Mouse (Mus musculus) stomach, postnatal 0 days (tissue): ENCODE results near the gene Elavl2. TPM values are rescaled to one million over a fixed set of nuclear protein-coding genes. Genes with fewer than 3 reads are reported as not detected.

ENCODE experiments used
- ATAC-seq: fragments of 200-750 bp; cut with Nextera tagmentation; 2 replicates; pipeline ENCODE4 v1.8.0; 2017; ENCODE audit not compliant: low FRiP score, low TSS enrichment
- DNase-seq: peaks from one replicate; pipeline ENCODE4 v3.0.0-alpha.2; 2016; ENCODE audit warnings: low spot score
- H3K27ac ChIP-seq: fragments of 300-500 bp; sonication (generic); replicated peaks from 2 replicates; pipeline ENCODE4 v1.5.1; 2014; ENCODE audit warnings: mild to moderate bottlenecking, control low read depth
- H3K27me3 ChIP-seq: fragments of 300-500 bp; sonication (generic); 2 replicates; pipeline ENCODE4 v1.6.1; 2014; ENCODE audit warnings: low read length; ENCODE audit not compliant: control insufficient read depth, insufficient read depth
- H3K36me3 ChIP-seq: fragments of 300-500 bp; sonication (generic); 2 replicates; pipeline ENCODE4 v1.6.1; 2014; ENCODE audit warnings: low read length, mixed read lengths; ENCODE audit not compliant: control insufficient read depth, insufficient read depth
- H3K4me1 ChIP-seq: fragments of 300-500 bp; sonication (generic); replicated peaks from 2 replicates; pipeline ENCODE4 v1.6.1; 2014; ENCODE audit warnings: antibody characterized with exemption; ENCODE audit not compliant: control insufficient read depth, insufficient read depth
- H3K4me2 ChIP-seq: fragments of 300-500 bp; sonication (generic); replicated peaks from 2 replicates; pipeline ENCODE4 v1.6.1; 2014; ENCODE audit warnings: low read depth, mild to moderate bottlenecking, control low read depth, moderate library complexity
- H3K4me3 ChIP-seq: fragments of 300-500 bp; sonication (generic); 2 replicates; pipeline ENCODE4 v1.5.1; 2014; ENCODE audit warnings: low read depth, low read length, control low read depth
- H3K9ac ChIP-seq: fragments of 300-500 bp; sonication (generic); 2 replicates; pipeline ENCODE4 v1.6.1; 2014; ENCODE audit warnings: mild to moderate bottlenecking, low read length, control low read depth, mixed read lengths
- H3K9me3 ChIP-seq: fragments of 300-500 bp; sonication (generic); 2 replicates; pipeline ENCODE4 v1.6.1; 2016; ENCODE audit warnings: low read length; ENCODE audit not compliant: control insufficient read depth
- CTCF ChIP-seq: IDR thresholded peaks from 2 replicates; pipeline ENCODE4 v1.5.1; 2016; ENCODE audit warnings: antibody characterized with exemption, low read depth, mild to moderate bottlenecking, moderate library complexity
- EP300 ChIP-seq: optimal IDR thresholded peaks from 2 replicates; pipeline ENCODE3; 2016; ENCODE audit warnings: antibody characterized with exemption
- WGBS: fragments of 180-500 bp; shearing (Covaris S2); extraction: QIAGEN DNeasy Blood & Tissue Kit; methylation state at CpG from one replicate; pipeline ENCODE4 v1.1.7; 2014; 5-methylcytosine and 5-hydroxymethylcytosine counted together
- microRNA-seq: library from miRNA; unstranded; fragments of <30 nt; microRNA quantifications from one replicate; pipeline ENCODE4, GENCODE M21; 2016
- polyA plus RNA-seq: library from polyadenylated mRNA; unstranded; fragments of >200 nt; fragmentation: Nextera tagmentation; extraction: Ambion mirVana; gene quantifications from 2 replicates; pipeline ENCODE4 v1.2.1, GENCODE M21; 2015

Gene Elavl2
- polyA plus RNA-seq, 1 experiment from 2014 or later = 1.5 TPM

GRCm38 (mm10) chr4:91228341-91228740 lies 172.2 kb downstream of the Elavl2 start:
- Histone ChIP-seq H3K4me3 (no peak overlapping the region), H3K36me3 (no peaks in the 10 kb centered on the region), H3K9me3 (no peaks in the 10 kb centered on the region), H3K27ac (no peak overlapping the region), H3K4me2 (no peak overlapping the region), H3K27me3 (no peaks in the 10 kb centered on the region), H3K4me1 (no peaks in the 10 kb centered on the region), H3K9ac (no peak overlapping the region)
- 77% methylated on average over 3 of the region's 3 CpGs for WGBS
- DNase-seq (no peak), ATAC-seq (no peak)
- no peak for TF ChIP-seq EP300
- TF ChIP-seq CTCF = no peak

DNA sequence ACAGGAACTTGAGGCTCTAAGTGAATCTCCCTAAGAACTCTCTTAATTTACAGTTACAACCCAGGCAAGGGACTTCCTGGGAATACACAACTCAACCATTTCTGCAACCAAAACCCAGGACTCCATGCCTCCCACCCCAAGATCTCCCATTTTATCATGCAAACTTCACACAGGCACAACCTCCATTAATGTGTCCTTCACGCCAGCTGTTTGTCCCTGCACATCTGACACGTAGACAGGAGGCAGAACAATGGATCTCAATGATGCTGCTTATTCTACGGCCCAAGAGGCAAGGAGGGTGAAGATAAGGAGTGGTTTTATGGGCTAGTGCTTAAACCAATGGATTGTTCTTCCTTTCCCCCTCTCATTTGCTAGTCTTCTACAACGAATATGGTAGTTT lies 176.8 kb downstream of the Elavl2 start:
- Histone ChIP-seq H3K27me3 (no peaks in the 10 kb centered on the region), H3K27ac (no peak overlapping the region), H3K36me3 (no peaks in the 10 kb centered on the region), H3K9me3 (no peaks in the 10 kb centered on the region), H3K4me1 (no peaks in the 10 kb centered on the region), H3K4me2 (no peak overlapping the region), H3K4me3 (no peak overlapping the region), H3K9ac (no peak overlapping the region)
- DNase-seq (no peak), ATAC-seq (no peak)
- 84% methylated on average over 4 of the region's 4 CpGs for WGBS
- TF ChIP-seq CTCF (no peak), EP300 (no peak)

- Histone ChIP-seq H3K4me1 (no peaks in the 10 kb centered on the region), H3K27me3 (no peaks in the 10 kb centered on the region), H3K4me3 (no peak overlapping the region), H3K4me2 (no peak overlapping the region), H3K27ac (no peak overlapping the region), H3K36me3 (no peaks in the 10 kb centered on the region), H3K9me3 (no peaks in the 10 kb centered on the region), H3K9ac (no peak overlapping the region)
- 81% methylated on average over 3 of the region's 3 CpGs for WGBS
- ATAC-seq = no peak
- DNase-seq = no peak
- TF ChIP-seq CTCF = no peak
- TF ChIP-seq EP300 = no peak
These were observed 181.3 kb downstream of the Elavl2 start for GRCm38 (mm10) chr4:91219322-91219721.

DNA sequence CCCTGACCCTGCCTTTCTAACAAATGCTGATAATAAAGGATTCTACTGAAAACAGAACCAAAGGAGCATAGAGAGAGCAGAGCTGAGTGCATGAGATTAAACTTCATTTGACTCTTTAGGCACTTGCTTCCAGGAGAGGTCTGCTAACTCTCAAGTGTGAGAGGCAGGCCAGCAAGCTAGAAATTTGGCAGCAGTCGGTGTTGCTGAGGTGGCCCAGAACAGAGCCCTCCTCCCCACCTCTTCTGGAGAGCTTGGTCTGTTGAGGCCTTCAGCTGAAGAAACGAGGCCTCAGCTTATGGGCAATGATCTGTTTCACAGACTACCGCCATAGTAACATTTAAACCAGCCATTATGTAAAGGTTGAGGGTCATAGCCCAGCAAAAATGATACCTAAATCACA lies 186.7 kb downstream of the Elavl2 start:
- Histone ChIP-seq H3K4me2 (no peak overlapping the region), H3K4me3 (no peak overlapping the region), H3K36me3 (no peaks in the 10 kb centered on the region), H3K27me3 (no peaks in the 10 kb centered on the region), H3K27ac (no peak overlapping the region), H3K9me3 (no peaks in the 10 kb centered on the region), H3K4me1 (no peaks in the 10 kb centered on the region), H3K9ac (no peak overlapping the region)
- 50% methylated on average over 3 of the region's 3 CpGs for WGBS
- ATAC-seq = no peak
- no peak for DNase-seq
- TF ChIP-seq EP300 (no peak), CTCF (no peak)

GRCm38 (mm10) chr4:91208415-91209292 lies 191.9 kb downstream of the Elavl2 start:
- no peak overlapping the region for H3K4me2 ChIP-seq
- no peaks in the 10 kb centered on the region for H3K4me1 ChIP-seq
- 44% methylated on average over 6 of the region's 6 CpGs for WGBS
- H3K9ac ChIP-seq = no peak overlapping the region
- DNase-seq = no peak
- H3K27ac ChIP-seq = no peak overlapping the region
- no peak overlapping the region for H3K4me3 ChIP-seq
- no peaks in the 10 kb centered on the region for H3K27me3 ChIP-seq
- no peaks in the 10 kb centered on the region for H3K9me3 ChIP-seq
- ATAC-seq = no peak
- TF ChIP-seq CTCF (no peak), EP300 (no peak)
- H3K36me3 ChIP-seq = no peaks in the 10 kb centered on the region

Small RNA genes lying within 50 kb of the gene (microRNA-seq; reads per million reads assigned to microRNA genes)
- not detected for gene Mir6402
